Mouse (Mus musculus) forebrain, embryonic 13.5 days (tissue): ENCODE data around the gene Kera. TPM values are rescaled to one million over a fixed set of nuclear protein-coding genes. Genes with fewer than 3 reads are reported as not detected.

ENCODE experiments used
- ATAC-seq: fragments of 200-750 bp; cut with Nextera tagmentation; 2 replicates; pipeline ENCODE4 v1.8.0; 2017
- H3K27ac ChIP-seq: fragments of 300-500 bp; sonication (generic); 2 replicates; pipeline ENCODE4 v1.5.1; 2015; ENCODE audit warnings: inconsistent platforms, mild to moderate bottlenecking, moderate library complexity
- H3K27me3 ChIP-seq: fragments of 300-500 bp; sonication (generic); 2 replicates; pipeline ENCODE4 v1.6.1; 2015; ENCODE audit warnings: mild to moderate bottlenecking, inconsistent platforms
- H3K36me3 ChIP-seq: fragments of 300-500 bp; sonication (generic); 2 replicates; pipeline ENCODE4 v1.6.1; 2015; ENCODE audit warnings: mild to moderate bottlenecking, inconsistent platforms; ENCODE audit not compliant: poor library complexity, severe bottlenecking
- H3K4me1 ChIP-seq: fragments of 300-500 bp; sonication (generic); 2 replicates; pipeline ENCODE4 v1.6.1; 2015; ENCODE audit warnings: inconsistent platforms
- H3K4me2 ChIP-seq: fragments of 300-500 bp; sonication (generic); 2 replicates; pipeline ENCODE4 v1.6.1; 2015; ENCODE audit warnings: inconsistent platforms, mild to moderate bottlenecking, moderate library complexity
- H3K4me3 ChIP-seq: fragments of 300-500 bp; sonication (generic); 2 replicates; pipeline ENCODE4 v1.5.1; 2015; ENCODE audit warnings: mild to moderate bottlenecking, inconsistent platforms
- H3K9ac ChIP-seq: fragments of 300-500 bp; sonication (generic); 2 replicates; pipeline ENCODE4 v1.6.1; 2015; ENCODE audit warnings: mild to moderate bottlenecking, inconsistent platforms
- H3K9me3 ChIP-seq: fragments of 300-500 bp; sonication (generic); replicated peaks from 2 replicates; pipeline ENCODE4 v1.6.1; 2016; ENCODE audit warnings: inconsistent platforms
- WGBS: fragments of 180-500 bp; shearing (Covaris S2); methylation state at CpG from one replicate; pipeline ENCODE4 v1.1.7; 2015; 5-methylcytosine and 5-hydroxymethylcytosine counted together
- polyA plus RNA-seq: library from polyadenylated mRNA; unstranded; fragments of >200 nt; fragmentation: Nextera tagmentation; extraction: Ambion mirVana; gene quantifications from 2 replicates; pipeline ENCODE4 v1.2.1, GENCODE M21; 2015

Gene Kera
- polyA plus RNA-seq, 1 experiment from 2014 or later = 0.12 TPM

GRCm38 (mm10) chr10:97622328-97622727 lies 15.6 kb downstream of the Kera start:
- 83% methylated on average over 1 of the region's 1 CpGs for WGBS

GRCm38 (mm10) chr10:97624381-97624780 lies 17.7 kb downstream of the Kera start:
- no peaks in the 10 kb centered on the region for H3K27me3 ChIP-seq

More at GRCm38 (mm10) chr10:97622328-97622727, 15.6 kb downstream of the Kera start:
- ATAC-seq = no peak
- Histone ChIP-seq H3K27ac (no peak overlapping the region), H3K27me3 (no peaks in the 10 kb centered on the region), H3K9ac (no peak overlapping the region), H3K4me3 (no peak overlapping the region), H3K36me3 (no peaks in the 10 kb centered on the region), H3K4me1 (no peaks in the 10 kb centered on the region), H3K9me3 (no peaks in the 10 kb centered on the region), H3K4me2 (no peak overlapping the region)

GRCm38 (mm10) chr10:97625116-97625515 lies 18.4 kb downstream of the Kera start:
- Histone ChIP-seq H3K27ac (no peak overlapping the region), H3K36me3 (no peaks in the 10 kb centered on the region), H3K9me3 (no peaks in the 10 kb centered on the region), H3K4me2 (no peak overlapping the region), H3K27me3 (no peaks in the 10 kb centered on the region), H3K4me1 (no peaks in the 10 kb centered on the region), H3K9ac (no peak overlapping the region), H3K4me3 (no peak overlapping the region)
- WGBS = 78% methylated on average over 4 of the region's 4 CpGs
- no peak for ATAC-seq

More at GRCm38 (mm10) chr10:97624381-97624780, 17.7 kb downstream of the Kera start:
- no peak overlapping the region for H3K4me2 ChIP-seq
- H3K9me3 ChIP-seq = no peaks in the 10 kb centered on the region
- H3K9ac ChIP-seq = no peak overlapping the region
- 78% methylated on average over 2 of the region's 2 CpGs for WGBS
- no peaks in the 10 kb centered on the region for H3K4me1 ChIP-seq
- no peaks in the 10 kb centered on the region for H3K36me3 ChIP-seq
- ATAC-seq = no peak
- H3K27ac ChIP-seq = no peak overlapping the region
- H3K4me3 ChIP-seq = no peak overlapping the region

- Histone ChIP-seq H3K36me3 (no peaks in the 10 kb centered on the region), H3K4me3 (no peak overlapping the region), H3K4me2 (no peak overlapping the region), H3K27me3 (no peaks in the 10 kb centered on the region), H3K9me3 (no peaks in the 10 kb centered on the region), H3K4me1 (no peaks in the 10 kb centered on the region), H3K27ac (no peak overlapping the region), H3K9ac (no peak overlapping the region)
- ATAC-seq = no peak
- WGBS = 92% methylated on average over 1 of the region's 1 CpGs
Measured at GRCm38 (mm10) chr10:97626543-97626942, 19.9 kb downstream of the Kera start.

GRCm38 (mm10) chr10:97631061-97631460 lies 24.4 kb downstream of the Kera start:
- no peak overlapping the region for H3K27ac ChIP-seq
- 85% methylated on average over 3 of the region's 3 CpGs for WGBS
- H3K4me1 ChIP-seq = no peaks in the 10 kb centered on the region
- H3K4me3 ChIP-seq = no peak overlapping the region
- no peak overlapping the region for H3K9ac ChIP-seq
- H3K27me3 ChIP-seq = no peaks in the 10 kb centered on the region
- H3K9me3 ChIP-seq = no peaks in the 10 kb centered on the region
- no peak for ATAC-seq
- no peak overlapping the region for H3K4me2 ChIP-seq
- no peaks in the 10 kb centered on the region for H3K36me3 ChIP-seq

GRCm38 (mm10) chr10:97641926-97642325 lies 35.2 kb downstream of the Kera start:
- H3K36me3 ChIP-seq = no peaks in the 10 kb centered on the region
- no peak overlapping the region for H3K9ac ChIP-seq
- H3K27me3 ChIP-seq = no peaks in the 10 kb centered on the region
- no peaks in the 10 kb centered on the region for H3K4me1 ChIP-seq
- H3K4me2 ChIP-seq = no peak overlapping the region
- no peaks in the 10 kb centered on the region for H3K9me3 ChIP-seq
- ATAC-seq = no peak
- 89% methylated on average over 2 of the region's 2 CpGs for WGBS
- no peak overlapping the region for H3K27ac ChIP-seq
- no peak overlapping the region for H3K4me3 ChIP-seq

- H3K27ac ChIP-seq = no peak within 1 kb of the TSS
- no peak for ATAC-seq
- 93% methylated on average over 2 of the region's 2 CpGs for WGBS
- H3K9me3 ChIP-seq = no peaks in the 10 kb centered on the region
- H3K9ac ChIP-seq = no peak within 1 kb of the TSS
- no peak within 1 kb of the TSS for H3K4me2 ChIP-seq
- H3K4me1 ChIP-seq = no peaks in the 10 kb centered on the region
- H3K36me3 ChIP-seq = no peaks in the 10 kb centered on the region
- H3K4me3 ChIP-seq = no peak within 1 kb of the TSS
- no peaks in the 10 kb centered on the region for H3K27me3 ChIP-seq
Measured at GRCm38 (mm10) chr10:97643768-97644167, 37.1 kb downstream of the Kera start, which contains the start of gene Epyc. Epyc (plus strand) TSS chr10:97644068.

GRCm38 (mm10) chr10:97650334-97650733 lies 43.7 kb downstream of the Kera start:
- ATAC-seq = no peak

GRCm38 (mm10) chr10:97659489-97659888 lies 52.8 kb downstream of the Kera start:
- no peaks in the 10 kb centered on the region for H3K9me3 ChIP-seq
- no peak overlapping the region for H3K4me3 ChIP-seq
- no peak for ATAC-seq
- no peak overlapping the region for H3K9ac ChIP-seq
- H3K4me2 ChIP-seq = no peak overlapping the region
- H3K27ac ChIP-seq = no peak overlapping the region
- H3K36me3 ChIP-seq = no peaks in the 10 kb centered on the region
- no peaks in the 10 kb centered on the region for H3K27me3 ChIP-seq
- H3K4me1 ChIP-seq = no peaks in the 10 kb centered on the region
- WGBS = 100% methylated on average over 1 of the region's 1 CpGs

More at GRCm38 (mm10) chr10:97650334-97650733, 43.7 kb downstream of the Kera start:
- 87% methylated on average over 2 of the region's 2 CpGs for WGBS
- H3K4me3 ChIP-seq = no peak overlapping the region
- no peaks in the 10 kb centered on the region for H3K4me1 ChIP-seq
- H3K9me3 ChIP-seq = no peaks in the 10 kb centered on the region
- H3K36me3 ChIP-seq = no peaks in the 10 kb centered on the region
- no peak overlapping the region for H3K27ac ChIP-seq
- H3K4me2 ChIP-seq = no peak overlapping the region
- H3K27me3 ChIP-seq = no peaks in the 10 kb centered on the region
- no peak overlapping the region for H3K9ac ChIP-seq

Other genes with a start within 250 kb of the Kera start
- 29.3 and 39.1 TPM in 2 replicates for gene Dcn, start 127.3 kb upstream of the Kera start, polyA plus RNA-seq
- gene Lum, start 41.8 kb upstream of the Kera start, polyA plus RNA-seq = 26.5 and 32.9 TPM in 2 replicates
- 0.30 and 0.75 TPM in 2 replicates for gene Epyc, start 37.2 kb downstream of the Kera start, polyA plus RNA-seq
- not detected in 2 replicates for gene Ccer1, start 86.2 kb downstream of the Kera start, polyA plus RNA-seq
- gene C030005K15Rik, start 119.9 kb downstream of the Kera start, polyA plus RNA-seq = not detected in 2 replicates